Mouse (Mus musculus): Measurements from ENCODE around the gene Fbxl18.
"Not testable (repeated sequence)": the region's sequence is repeated elsewhere in the genome, so short reads cannot be mapped to it uniquely, and the experiment has no call there.

Fbxl18 gene

GRCm38 (mm10) chr5:142899932-142900533 is 4.8 kb upstream of the Fbxl18 start:
- DNase-seq (ENCODE audit: low spot score), result no peak

DNA sequence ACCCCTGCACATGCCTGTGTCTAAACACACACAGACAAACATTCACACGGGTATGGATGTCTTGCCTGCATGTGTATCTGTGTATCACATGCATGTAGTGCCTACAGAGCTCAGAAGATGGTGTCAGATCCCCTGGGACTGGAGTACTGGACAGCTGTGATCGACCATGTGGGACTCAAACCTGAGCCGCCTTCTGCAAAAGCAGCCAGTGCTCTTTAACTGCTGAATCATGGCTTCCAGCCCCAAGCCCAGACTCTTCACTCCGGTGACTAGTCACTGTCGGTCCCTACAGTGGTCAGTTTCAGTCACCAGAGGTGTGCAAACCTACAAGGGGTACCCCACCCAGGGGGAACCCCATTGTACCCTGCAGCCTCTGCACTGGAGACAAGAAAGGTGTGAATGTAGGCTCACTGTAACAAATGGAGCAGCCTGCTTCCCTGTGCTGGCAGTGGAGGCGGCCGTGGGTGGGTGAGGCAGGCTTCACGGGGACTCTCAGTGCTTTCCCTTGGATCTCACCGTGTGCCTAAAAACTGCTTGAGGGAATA is 3.9 kb upstream of the Fbxl18 start:
- no peak for DNase-seq (ENCODE audit: low spot score)

GRCm38 (mm10) chr5:142898316-142898715 is 3.1 kb upstream of the Fbxl18 start:
- no peak for DNase-seq (ENCODE audit: low spot score)

DNA sequence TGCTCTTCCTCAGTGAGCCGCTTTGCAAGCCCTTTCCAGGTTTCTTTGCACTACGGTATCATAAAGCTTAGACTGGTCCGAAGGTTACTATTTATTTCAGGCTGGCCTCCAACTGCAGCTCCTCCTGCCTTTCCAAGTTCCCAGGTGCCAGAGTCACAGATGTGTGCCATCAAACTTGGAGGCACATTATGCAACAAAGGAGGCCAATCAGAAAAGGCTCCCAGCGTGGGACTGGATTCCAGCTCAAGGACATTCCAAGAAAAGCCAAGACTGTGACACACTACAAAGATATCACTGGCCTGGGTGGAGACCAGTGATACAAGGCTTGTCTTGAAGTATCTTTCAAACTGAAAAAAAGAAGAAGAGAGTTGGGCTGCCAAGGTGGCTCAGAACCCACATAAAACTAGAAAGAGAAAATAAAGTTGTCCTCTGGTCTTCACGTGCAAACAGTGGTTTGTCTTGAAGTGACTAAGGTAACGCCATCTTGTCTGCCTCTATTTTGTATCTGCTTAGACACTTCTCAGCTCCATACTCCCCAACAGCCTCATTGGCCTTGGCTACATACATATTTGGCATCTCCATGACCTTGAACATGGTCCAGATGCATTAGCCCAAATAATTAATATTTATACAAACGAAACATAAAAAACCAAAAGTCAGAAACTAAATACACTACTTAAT is 2.5 kb upstream of the Fbxl18 start:
- no peak for DNase-seq (ENCODE audit: low spot score)

GRCm38 (mm10) chr5:142896713-142897112 is 1.5 kb upstream of the Fbxl18 start:
- no peak for DNase-seq (ENCODE audit: low spot score)

GRCm38 (mm10) chr5:142896192-142896591 is 971 bp upstream of the Fbxl18 start:
- no peak for DNase-seq (ENCODE audit: low spot score)

DNA sequence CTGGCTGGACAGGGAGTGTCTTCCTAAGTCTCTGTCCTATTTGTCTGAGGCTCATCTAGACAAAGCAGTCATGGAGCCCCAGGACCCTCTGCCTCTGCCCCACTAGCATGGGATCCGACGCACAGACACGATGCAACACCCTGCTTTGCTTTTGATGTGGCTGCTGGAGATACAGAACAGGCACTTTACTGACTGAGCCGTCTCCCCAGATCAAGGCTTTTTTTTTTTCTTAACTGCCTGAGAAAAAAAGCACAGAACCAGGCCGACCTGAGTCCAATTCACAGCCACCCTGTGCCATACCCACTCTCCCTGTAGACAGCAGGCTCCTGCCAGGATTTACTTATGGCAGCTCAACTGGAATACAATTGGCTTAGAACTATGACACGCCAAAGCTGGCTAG is 3.8 kb downstream of the Fbxl18 start:
- DNase-seq (ENCODE audit: low spot score), result no peak

DNA sequence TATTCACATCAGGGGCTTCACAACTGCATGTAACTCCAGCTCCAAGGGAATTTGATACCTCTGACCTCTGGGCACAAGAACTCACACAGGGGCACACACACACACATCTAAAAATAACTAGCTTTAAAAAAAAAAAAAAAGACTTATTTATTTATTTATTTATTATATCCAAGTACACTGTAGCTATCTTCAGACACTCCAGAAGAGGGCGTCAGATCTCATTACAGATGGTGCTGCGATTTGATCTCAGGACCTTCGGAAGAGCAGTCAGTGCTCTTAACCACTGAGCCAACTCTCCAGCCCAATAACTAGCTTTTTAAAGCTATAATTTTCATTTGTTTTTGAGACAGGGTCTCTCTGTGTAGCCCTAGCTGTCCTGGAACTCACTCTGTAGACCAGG is 7.7 kb downstream of the Fbxl18 start:
- DNase-seq (ENCODE audit: low spot score), result not testable (repeated sequence)

GRCm38 (mm10) chr5:142886761-142887160 is 8.5 kb downstream of the Fbxl18 start:
- no peak for DNase-seq (ENCODE audit: low spot score)

DNA sequence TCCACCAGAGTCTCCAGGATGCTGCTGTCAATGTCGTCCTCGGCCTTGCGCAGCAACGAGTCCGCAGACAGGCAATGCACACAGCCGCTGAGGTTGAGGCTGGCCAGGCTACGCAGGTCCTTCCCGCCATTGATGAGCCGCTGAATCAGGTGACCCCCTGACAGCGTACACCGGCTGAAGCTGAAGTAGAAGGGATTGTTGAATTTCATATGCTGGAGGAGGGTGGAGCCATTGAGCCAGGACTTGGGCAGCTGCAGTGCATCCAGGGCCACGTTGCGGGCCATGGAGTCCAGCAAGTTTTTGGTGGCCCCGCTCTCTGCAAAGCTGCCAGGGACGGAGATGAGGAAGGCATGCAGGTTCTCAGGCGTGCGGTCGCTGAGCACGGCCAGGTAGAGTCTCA is 9.0 kb downstream of the Fbxl18 start:
- DNase-seq (ENCODE audit: low spot score), result no peak

DNA sequence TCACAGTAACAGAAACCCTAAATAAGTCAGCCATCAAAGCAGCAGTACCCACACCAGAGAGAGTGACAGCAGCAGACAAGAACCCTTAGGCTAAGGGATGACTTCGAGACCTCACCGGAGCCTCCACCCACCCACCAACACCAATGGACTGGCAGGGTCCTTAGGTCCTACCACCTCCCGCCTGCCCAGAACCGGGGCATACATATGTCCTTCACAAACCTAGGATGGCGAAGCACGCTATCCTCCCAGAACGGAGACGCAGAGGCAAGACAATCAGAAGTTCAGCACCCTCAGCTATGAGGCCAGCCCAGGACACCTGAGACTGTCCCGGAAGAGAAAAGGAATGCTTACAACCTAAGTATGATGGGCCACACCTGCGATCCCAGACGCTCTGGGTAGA is 12.8 kb downstream of the Fbxl18 start:
- DNase-seq (ENCODE audit: low spot score), result no peak

DNA sequence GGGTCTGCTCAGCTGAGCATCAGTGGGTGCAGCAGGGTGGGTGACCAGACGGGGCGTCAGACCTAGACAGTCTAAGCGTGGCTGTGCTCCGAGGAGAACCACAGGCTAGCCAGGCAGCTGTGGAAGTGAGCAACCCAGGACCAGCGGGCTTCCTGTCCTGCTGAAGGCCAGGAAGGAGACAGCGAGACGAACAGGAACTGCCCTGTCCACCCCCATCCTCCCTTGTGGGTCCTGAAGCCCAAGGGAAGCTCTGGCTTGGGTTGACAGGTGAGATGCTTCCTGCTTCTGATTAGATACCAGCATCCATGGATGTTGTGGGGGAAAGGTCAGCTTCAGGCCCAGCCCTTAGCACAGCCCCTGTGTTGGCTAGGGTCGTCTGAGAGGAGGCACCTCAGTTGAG is 13.3 kb downstream of the Fbxl18 start:
- no peak for DNase-seq (ENCODE audit: low spot score)

DNA sequence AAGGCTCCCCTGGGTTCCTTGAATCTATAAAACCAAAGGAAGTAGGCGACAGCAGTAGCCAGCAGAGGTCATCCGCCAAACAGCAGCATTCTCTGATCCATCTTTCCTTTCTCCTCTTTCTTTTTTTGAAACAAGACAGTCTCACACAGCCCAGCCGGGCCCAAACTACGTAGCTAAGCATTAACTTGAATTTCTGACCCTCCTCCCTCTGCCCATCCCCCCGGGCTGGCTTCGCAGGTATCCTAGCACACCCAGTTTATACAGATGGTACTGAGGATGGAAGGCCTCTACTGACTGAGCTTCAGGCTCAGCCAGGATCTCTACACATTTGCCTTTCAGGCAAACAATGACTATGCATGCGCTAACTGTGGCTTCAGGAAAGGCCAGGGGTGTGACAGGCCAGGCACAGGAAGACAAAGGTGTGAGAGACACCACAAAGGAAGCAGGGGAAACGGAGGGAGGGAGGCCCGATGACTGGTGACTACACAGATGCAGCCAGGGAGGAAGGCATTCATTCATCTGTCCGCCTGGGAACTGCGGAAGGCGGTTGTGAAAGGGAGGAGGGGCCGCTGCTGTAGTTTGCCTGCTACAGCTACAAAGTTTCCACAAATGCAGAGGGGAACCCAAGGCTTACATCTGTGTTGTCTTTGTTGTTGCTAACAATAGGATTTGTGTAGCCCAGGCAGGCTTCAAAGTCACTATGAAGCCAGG is 14.3 kb downstream of the Fbxl18 start:
- DNase-seq (ENCODE audit: low spot score), result no peak

DNA sequence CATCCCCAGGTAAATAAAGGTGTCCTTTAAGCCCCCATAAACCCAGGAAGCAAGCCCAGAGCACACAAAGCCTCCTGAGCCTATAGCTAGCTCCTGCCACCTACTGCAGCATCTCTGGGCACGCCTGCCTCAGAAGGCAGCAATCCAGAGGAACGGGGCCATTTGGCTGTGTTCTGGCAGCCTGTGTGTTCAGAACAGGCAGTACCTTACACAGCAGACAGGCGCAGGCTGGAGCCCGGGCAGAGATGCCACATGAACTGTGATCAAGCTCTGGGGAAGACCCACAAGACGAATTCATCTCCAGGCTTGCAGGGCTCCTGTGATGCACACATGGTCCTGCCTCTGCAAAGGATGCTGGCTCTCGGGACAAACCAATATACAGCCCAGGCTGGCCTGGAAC is 15.0 kb downstream of the Fbxl18 start:
- no peak for DNase-seq (ENCODE audit: low spot score)

DNA sequence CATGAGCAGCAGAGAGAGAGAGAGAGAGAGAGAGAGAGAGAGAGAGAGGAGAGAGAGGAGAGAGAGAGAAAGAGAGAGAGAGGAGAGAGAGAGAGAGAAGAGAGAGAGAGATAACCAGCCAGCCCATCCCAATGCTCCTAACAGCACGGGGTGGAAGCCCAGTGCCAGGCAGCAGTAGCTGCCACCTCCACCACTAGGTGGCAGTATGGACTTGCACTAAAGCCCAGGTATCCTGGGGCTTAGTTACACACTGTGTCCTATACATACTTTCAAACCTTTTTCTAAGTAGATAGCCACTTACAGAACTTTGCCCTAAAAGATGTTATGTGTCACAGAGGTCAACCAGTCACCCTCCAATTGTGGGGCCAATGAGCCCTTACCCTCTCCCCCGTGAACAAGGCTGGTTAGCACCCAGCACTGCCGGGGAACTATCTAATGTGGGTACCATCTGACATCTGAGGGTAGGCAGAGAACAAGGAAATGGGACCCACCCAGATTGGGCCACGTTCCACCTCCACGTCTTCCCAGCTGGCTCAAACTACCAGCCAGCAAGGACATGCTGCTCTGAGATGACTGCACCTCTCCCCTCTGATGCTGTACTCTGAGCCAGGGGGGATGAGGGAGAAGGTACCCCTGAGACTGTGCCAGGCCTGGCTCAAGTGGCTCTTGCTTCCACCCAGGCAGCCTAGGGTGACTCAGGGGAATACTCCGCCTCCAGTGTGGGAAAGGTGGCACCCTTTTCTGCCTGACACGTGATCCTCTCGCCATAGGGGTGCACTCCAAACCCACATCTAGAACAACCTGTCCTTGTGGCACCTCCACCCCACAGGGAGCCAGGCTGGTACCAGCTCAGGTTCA is 15.7 kb downstream of the Fbxl18 start:
- DNase-seq (ENCODE audit: low spot score), result peak; percentile 75

DNA sequence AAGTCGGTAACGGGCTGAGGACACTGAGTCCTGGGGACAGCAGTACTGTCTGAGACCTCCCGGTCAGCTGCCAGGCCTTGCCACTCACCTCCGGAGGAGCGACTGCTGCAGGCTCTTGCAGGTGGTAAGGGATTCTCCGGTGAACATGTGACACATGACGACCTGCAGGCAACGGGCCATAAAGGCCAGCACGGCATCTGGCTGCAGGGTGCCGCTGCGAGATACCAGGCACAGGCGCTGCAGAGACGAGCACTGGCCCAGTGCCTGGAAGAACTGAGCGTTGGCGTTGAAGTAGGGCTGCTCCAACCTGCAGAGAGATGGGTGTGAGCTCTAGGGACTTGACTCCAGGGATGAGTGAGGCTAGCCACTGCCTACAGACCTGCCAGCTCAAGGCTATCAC is 16.7 kb downstream of the Fbxl18 start:
- no peak for DNase-seq (ENCODE audit: low spot score)

DNA sequence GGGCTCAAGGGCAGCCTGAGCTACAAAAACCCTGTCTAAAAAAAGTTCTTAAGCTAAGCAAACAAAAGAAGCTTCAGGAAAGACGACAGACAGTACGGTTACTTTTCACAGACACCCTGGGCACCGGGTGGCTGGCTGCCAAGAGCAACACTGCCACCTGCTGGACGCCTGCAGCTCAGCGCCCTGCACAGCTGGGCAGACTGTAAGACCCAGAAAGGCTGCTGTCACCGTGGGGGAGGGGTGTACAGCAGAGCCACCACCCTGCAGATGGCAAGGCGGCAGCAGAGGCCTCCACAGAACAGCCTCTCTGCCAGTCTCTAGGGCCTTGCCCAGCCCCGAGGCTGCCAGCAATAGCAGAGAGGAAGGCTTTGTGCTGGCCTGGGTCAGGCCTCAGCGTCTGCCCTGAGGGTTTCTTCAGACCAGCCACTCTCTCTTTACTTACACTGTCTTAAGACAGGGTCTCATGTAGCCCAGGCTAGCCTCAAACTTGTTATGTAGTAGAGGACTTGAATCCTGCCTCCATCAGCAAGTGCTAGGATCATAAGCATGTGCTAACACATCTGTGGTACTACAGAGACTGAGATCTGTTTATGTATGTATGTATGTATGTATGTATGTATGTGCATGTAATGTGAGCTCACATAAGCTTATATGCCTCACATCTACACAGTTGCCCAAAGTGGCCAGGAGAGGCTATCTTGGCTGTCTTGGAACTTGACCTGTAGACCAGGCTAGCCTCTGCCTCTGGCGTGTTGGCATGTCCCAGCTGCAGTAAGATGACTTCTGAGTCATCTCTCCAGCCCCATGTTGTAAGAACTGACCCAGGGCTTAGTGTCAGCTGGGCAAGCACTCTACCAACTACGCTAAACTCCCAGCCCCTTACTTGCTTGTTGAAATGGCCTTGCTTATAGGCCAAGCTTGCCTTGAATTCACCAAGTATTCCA is 17.6 kb downstream of the Fbxl18 start:
- peak; percentile 90 for DNase-seq (ENCODE audit: low spot score)

DNA sequence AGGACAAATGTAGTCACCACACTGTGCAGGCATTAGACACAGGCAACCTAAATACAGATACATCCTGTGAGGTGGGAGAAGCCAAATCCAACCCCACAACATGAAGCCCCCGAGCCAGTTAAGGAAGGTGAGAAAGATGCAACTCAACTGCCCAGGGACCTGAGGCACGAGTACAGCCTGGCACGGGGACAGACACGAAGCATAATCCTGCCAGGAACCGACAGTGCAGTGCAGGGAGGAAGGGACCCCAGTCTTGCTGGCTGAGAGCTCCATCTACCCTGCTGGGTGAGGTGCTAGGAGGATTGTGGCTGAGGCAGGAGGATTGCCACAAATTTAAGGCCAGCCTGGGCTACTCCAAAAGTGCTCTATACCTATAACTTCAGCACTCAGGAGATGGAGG is 18.3 kb downstream of the Fbxl18 start:
- DNase-seq (ENCODE audit: low spot score), result no peak

DNA sequence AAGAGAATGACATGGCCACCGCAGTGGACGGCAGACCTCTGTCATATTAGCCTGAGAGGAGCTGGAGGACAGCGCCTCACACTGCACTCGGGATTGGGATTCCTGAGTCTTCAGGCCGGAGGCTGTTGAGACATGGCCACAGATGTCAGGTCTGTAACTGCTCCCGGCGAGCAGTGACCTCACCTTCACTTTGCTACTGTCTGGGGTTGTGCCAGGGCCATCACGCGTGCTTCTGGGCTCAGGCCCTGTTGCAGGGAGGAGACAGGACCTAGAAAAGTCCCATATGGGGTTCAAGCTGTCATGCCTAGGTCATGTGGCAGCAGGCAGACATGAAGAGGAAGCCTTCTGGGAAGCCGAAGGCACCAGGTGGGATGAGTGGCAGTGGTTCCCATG is 19.7 kb downstream of the Fbxl18 start:
- no peak for DNase-seq (ENCODE audit: low spot score)

- no peak for DNase-seq (ENCODE audit: low spot score)
Measured at GRCm38 (mm10) chr5:142874791-142875512, 20.3 kb downstream of the Fbxl18 start.

Data from urinary bladder, postnatal 25 days (tissue).